Mouse (Mus musculus): ENCODE measurements around the gene Olfr263.

GRCm38 (mm10) chr13:21110441-21110840, 19.0 kb upstream of the Olfr263 start:
- TF ChIP-seq POLR2A (IDR thresholded peaks at IDR 0.05; ENCODE audit: low read depth, low read length) (no peak), CTCF (IDR thresholded peaks at IDR 0.05; ENCODE audit: extremely low read depth, insufficient read depth, insufficient read length, insufficient replicate concordance) (no peak)
